Mouse (Mus musculus) kidney, adult 18-20 months (tissue): ENCODE results near the gene Tmem30a.
A peak's percentile ranks its signal among the peaks of the same experiment; 100 is the strongest.

ENCODE experiments used
- DNase-seq: peaks from one replicate; pipeline ENCODE4 v3.0.0; 2021

Gene Tmem30a

GRCm38 (mm10) chr9:79792841-79793835 is at the start of gene Tmem30a:
TSS of gene Tmem30a (minus strand) at chr9:79793507.
- peak; percentile 91 for DNase-seq

GRCm38 (mm10) chr9:79842615-79843014 is 49.3 kb upstream of the Tmem30a start:
- DNase-seq, result no peak

- DNase-seq, result no peak
These were observed 48.7 kb upstream of the Tmem30a start for GRCm38 (mm10) chr9:79842028-79842427.

- no peak for DNase-seq
These were observed 38.0 kb upstream of the Tmem30a start for GRCm38 (mm10) chr9:79831294-79831693.

GRCm38 (mm10) chr9:79830874-79831273 is 37.6 kb upstream of the Tmem30a start:
- no peak for DNase-seq

- DNase-seq, result no peak
These were observed 36.8 kb upstream of the Tmem30a start for GRCm38 (mm10) chr9:79829842-79830800.

GRCm38 (mm10) chr9:79827072-79827471 is 33.8 kb upstream of the Tmem30a start:
- DNase-seq, result no peak

GRCm38 (mm10) chr9:79825526-79825925 is 32.2 kb upstream of the Tmem30a start:
- DNase-seq, result no peak

GRCm38 (mm10) chr9:79823856-79824255 is 30.5 kb upstream of the Tmem30a start:
- DNase-seq, result no peak

- no peak for DNase-seq
These were observed 30.1 kb upstream of the Tmem30a start for GRCm38 (mm10) chr9:79823438-79823837.

- no peak for DNase-seq
These were observed 23.2 kb upstream of the Tmem30a start for GRCm38 (mm10) chr9:79816464-79816863.

- no peak for DNase-seq
These were observed 22.7 kb upstream of the Tmem30a start for GRCm38 (mm10) chr9:79816013-79816412.

GRCm38 (mm10) chr9:79814592-79814991 is 21.3 kb upstream of the Tmem30a start:
- no peak for DNase-seq

GRCm38 (mm10) chr9:79810969-79811902 is 17.9 kb upstream of the Tmem30a start:
- DNase-seq, result no peak

GRCm38 (mm10) chr9:79810534-79810933 is 17.2 kb upstream of the Tmem30a start:
- DNase-seq, result no peak

GRCm38 (mm10) chr9:79809411-79809810 is 16.1 kb upstream of the Tmem30a start:
- DNase-seq, result no peak

GRCm38 (mm10) chr9:79807178-79807577 is 13.9 kb upstream of the Tmem30a start:
- no peak for DNase-seq

- DNase-seq, result no peak
These were observed 13.2 kb upstream of the Tmem30a start for GRCm38 (mm10) chr9:79806317-79807075.

- DNase-seq, result no peak
These were observed 12.1 kb upstream of the Tmem30a start for GRCm38 (mm10) chr9:79805426-79805825.

- DNase-seq, result peak; percentile 23
These were observed 3.3 kb upstream of the Tmem30a start for GRCm38 (mm10) chr9:79796461-79797135.

- no peak for DNase-seq
These were observed 1.8 kb upstream of the Tmem30a start for GRCm38 (mm10) chr9:79795076-79795475.
